Mouse (Mus musculus) heart, embryonic 15.5 days (tissue): ENCODE measurements at regions not wholly inside any gene's neighbourhood (a gene's known extent, or its start where the extent isn't known, plus 50 kb on each side); places are given as distances from the start of the nearest gene placed in this dataset.

Experiments used
- ATAC-seq: fragments of 200-750 bp; cut with Nextera tagmentation; replicated peaks from 2 replicates; pipeline ENCODE4 v1.8.0; 2017; ENCODE audit warnings: low read depth, moderate TSS enrichment; ENCODE audit not compliant: insufficient number of reproducible peaks, insufficient read depth, low FRiP score
- H3K27ac ChIP-seq: fragments of 300-500 bp; sonication (generic); 2 replicates; pipeline ENCODE4 v1.5.1; 2015; ENCODE audit warnings: mild to moderate bottlenecking, inconsistent platforms
- H3K27me3 ChIP-seq: fragments of 300-500 bp; sonication (generic); 2 replicates; pipeline ENCODE4 v1.6.1; 2015; ENCODE audit warnings: inconsistent platforms
- H3K36me3 ChIP-seq: fragments of 300-500 bp; sonication (generic); 2 replicates; pipeline ENCODE4 v1.6.1; 2015; ENCODE audit warnings: mild to moderate bottlenecking, inconsistent platforms
- H3K4me1 ChIP-seq: fragments of 300-500 bp; sonication (generic); replicated peaks from 2 replicates; pipeline ENCODE4 v1.6.1; 2015; ENCODE audit warnings: inconsistent platforms
- H3K4me2 ChIP-seq: fragments of 300-500 bp; sonication (generic); 2 replicates; pipeline ENCODE4 v1.6.1; 2015; ENCODE audit warnings: inconsistent platforms, mild to moderate bottlenecking, moderate library complexity
- H3K4me3 ChIP-seq: fragments of 300-500 bp; sonication (generic); 2 replicates; pipeline ENCODE4 v1.5.1; 2015; ENCODE audit warnings: mild to moderate bottlenecking, inconsistent platforms
- H3K9ac ChIP-seq: fragments of 300-500 bp; sonication (generic); 2 replicates; pipeline ENCODE4 v1.6.1; 2015; ENCODE audit warnings: mild to moderate bottlenecking, inconsistent platforms
- H3K9me3 ChIP-seq: fragments of 300-500 bp; sonication (generic); replicated peaks from 2 replicates; pipeline ENCODE4 v1.6.1; 2016; ENCODE audit warnings: inconsistent platforms
- WGBS: fragments of 180-500 bp; shearing (Covaris S2); methylation state at CpG from one replicate; pipeline ENCODE4 v1.1.7; 2015; ENCODE audit warnings: mixed read lengths; 5-methylcytosine and 5-hydroxymethylcytosine counted together

DNA sequence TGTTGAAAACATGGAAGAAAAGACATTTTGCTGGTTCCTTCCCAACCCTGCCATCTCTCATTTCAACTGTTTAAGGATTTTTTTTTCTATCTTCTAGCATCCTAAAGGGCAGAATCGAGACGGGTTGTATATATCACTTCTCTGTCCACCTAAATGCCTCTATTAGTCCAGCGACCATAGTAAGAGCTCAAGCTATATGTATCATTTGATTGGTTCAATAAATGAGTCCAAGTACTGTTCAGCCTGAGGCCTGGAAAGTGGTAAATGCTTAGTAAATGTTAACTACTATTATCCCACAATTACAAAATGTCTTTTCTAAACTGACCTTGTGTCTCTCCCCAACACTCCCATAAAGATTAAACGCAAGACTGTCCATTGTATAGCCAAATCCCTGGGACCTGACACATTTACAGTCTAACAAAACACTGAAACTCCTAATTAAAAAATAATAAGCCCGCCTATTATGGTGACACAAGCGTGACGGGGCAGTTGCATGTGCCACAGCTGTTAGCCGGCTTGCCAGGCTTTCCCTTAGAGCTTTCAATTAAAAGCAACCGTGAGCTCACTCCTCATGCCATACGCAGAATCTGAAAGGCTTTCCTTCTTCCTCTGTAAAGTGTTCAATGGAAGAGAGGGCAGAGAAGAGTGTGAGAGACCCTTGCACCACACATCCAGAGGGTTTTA is 336.7 kb upstream of the Tenm4 start:
- H3K27ac ChIP-seq = no peak overlapping the region
- no peaks in the 10 kb centered on the region for H3K27me3 ChIP-seq
- no peaks in the 10 kb centered on the region for H3K9me3 ChIP-seq
- H3K9ac ChIP-seq = no peak overlapping the region
- no peak overlapping the region for H3K4me2 ChIP-seq
- WGBS = 84% methylated on average over 10 of the region's 10 CpGs
- H3K4me3 ChIP-seq = no peak overlapping the region
- peaks cover 11% of the 10 kb centered on the region for H3K4me1 ChIP-seq
- no peak for ATAC-seq
- no peaks in the 10 kb centered on the region for H3K36me3 ChIP-seq

DNA sequence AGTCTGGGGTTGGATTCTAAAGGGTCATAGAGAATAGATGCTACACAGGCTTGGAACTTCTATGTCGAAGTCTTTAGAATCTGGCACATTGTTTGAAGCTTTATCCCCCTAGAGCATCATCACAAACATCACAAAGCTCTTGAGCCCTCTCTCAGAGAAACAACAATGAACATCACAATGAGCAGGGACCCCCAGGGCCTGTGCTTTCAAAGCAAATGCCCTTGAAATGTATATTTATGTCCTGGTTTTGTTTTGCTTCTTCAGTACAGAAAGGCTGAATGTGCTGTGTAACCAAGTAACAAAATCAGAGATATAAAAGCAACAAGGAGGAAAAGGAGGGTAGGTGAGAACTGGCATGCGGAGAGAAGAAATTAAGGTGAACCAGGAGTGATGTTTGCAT is 330.6 kb upstream of the Tenm4 start:
- ATAC-seq = no peak
- Histone ChIP-seq H3K4me3 (no peak overlapping the region), H3K4me1 (peaks cover 4% of the 10 kb centered on the region; the same call in 1 of the 2 replicates), H3K4me2 (no peak overlapping the region), H3K9ac (no peak overlapping the region), H3K27me3 (no peaks in the 10 kb centered on the region), H3K27ac (no peak overlapping the region), H3K9me3 (no peaks in the 10 kb centered on the region), H3K36me3 (no peaks in the 10 kb centered on the region)
- WGBS = 69% methylated on average over 2 of the region's 2 CpGs

DNA sequence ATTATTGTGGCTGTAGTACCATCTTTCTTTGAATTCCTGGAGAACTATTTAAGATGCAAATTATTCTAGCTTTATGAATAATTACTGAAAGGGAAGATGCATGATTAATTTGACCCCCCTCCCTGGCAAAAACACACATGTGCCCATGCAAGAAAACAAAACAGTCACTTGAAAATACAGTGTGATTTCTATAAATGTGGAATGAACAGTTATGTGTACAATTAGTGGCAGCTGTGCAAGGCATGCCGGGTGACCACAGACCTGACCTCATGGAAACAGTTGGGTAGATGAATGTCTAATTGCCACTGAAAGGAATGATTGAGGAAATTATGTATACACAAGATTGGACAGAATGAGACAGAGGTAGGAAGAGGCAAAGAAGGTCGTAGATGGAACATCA is 321.2 kb upstream of the Tenm4 start:
- WGBS = 78% methylated on average over 2 of the region's 2 CpGs
- ATAC-seq = no peak
- H3K4me3 ChIP-seq = no peak overlapping the region
- H3K4me1 ChIP-seq = no peaks in the 10 kb centered on the region
- no peak overlapping the region for H3K27ac ChIP-seq
- H3K9ac ChIP-seq = no peak overlapping the region
- no peaks in the 10 kb centered on the region for H3K36me3 ChIP-seq
- H3K27me3 ChIP-seq = no peaks in the 10 kb centered on the region
- no peaks in the 10 kb centered on the region for H3K9me3 ChIP-seq
- H3K4me2 ChIP-seq = no peak overlapping the region

DNA sequence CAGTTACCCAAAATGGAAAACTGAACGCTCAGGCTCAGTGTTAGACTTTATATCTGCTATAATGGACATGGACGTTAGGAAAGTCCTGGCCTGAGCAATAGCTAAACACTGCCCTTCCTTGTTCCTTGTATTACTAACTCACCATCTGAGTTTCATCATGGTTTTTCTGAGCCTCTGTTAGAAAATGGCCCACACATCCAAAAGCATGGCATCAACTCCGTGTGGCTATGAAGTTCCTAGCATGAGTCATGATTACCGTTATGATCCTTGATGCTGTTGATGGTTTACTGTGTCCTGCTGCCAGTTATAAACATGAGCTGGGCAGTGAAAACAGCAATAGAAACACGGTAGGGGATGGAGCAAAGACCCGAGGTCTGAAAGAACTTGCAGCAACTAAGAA is 318.4 kb upstream of the Tenm4 start:
- Histone ChIP-seq H3K9ac (no peak overlapping the region), H3K4me1 (no peaks in the 10 kb centered on the region), H3K27ac (no peak overlapping the region), H3K4me3 (no peak overlapping the region), H3K36me3 (no peaks in the 10 kb centered on the region), H3K27me3 (no peaks in the 10 kb centered on the region), H3K4me2 (no peak overlapping the region), H3K9me3 (no peaks in the 10 kb centered on the region)
- no peak for ATAC-seq
- WGBS = 74% methylated on average over 6 of the region's 6 CpGs

DNA sequence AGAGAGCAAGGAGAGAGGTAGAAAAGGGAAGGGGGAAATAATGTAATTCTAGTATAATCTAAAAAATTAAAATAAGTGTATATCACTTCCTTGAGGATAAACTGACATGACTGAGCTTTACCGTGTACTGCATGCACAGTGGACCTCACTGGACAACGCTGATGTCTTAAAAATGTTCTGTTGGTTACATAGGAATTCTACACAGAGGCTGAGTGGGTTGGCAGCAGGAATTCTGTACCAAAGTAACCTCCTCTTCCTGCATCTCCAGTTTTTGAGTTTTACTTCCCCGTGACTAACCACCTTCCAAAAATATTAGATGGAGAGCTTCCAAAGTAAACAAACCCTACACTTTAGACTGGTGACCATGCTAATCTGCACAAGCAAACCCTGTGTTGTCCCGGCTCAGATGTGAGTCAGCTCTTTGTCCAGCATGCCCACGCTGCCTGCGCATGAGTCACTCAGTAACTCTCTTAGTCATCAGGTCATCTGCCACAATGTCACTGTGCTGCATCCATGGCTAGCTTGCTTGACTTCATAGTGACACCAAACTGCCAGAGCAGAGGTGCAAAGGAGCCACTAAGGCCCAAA is 317.7 kb upstream of the Tenm4 start:
- no peak overlapping the region for H3K4me3 ChIP-seq
- no peak overlapping the region for H3K4me2 ChIP-seq
- ATAC-seq = 0 out of 2 replicates have a peak, but pooled peaks have one; percentile 35
- no peaks in the 10 kb centered on the region for H3K4me1 ChIP-seq
- no peaks in the 10 kb centered on the region for H3K27me3 ChIP-seq
- WGBS = 50% methylated on average over 6 of the region's 6 CpGs
- no peak overlapping the region for H3K9ac ChIP-seq
- H3K27ac ChIP-seq = no peak overlapping the region
- H3K36me3 ChIP-seq = no peaks in the 10 kb centered on the region
- no peaks in the 10 kb centered on the region for H3K9me3 ChIP-seq

DNA sequence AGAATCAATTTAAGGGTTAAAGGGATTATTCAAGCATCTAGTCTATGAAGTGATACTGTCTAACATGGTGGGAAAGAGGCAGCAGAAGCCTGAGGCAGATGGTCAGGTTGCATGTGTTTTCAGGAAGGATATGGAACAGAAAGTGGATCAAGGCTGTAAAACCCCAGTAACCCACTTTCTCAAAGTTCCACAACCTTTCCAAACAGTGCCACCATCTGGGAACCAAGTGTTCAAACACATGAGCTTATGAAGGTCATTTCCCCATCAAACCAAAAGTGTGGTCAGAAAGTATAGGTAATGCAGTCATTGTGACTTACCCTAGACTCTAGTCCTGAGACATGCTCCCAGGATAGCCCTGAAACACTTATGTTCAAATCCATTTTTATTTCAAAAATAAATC is 312.8 kb upstream of the Tenm4 start:
- H3K4me2 ChIP-seq = no peak overlapping the region
- no peaks in the 10 kb centered on the region for H3K36me3 ChIP-seq
- no peak overlapping the region for H3K27ac ChIP-seq
- no peaks in the 10 kb centered on the region for H3K27me3 ChIP-seq
- no peak overlapping the region for H3K4me3 ChIP-seq
- no peaks in the 10 kb centered on the region for H3K4me1 ChIP-seq
- no peak overlapping the region for H3K9ac ChIP-seq
- no peaks in the 10 kb centered on the region for H3K9me3 ChIP-seq
- ATAC-seq = no peak

DNA sequence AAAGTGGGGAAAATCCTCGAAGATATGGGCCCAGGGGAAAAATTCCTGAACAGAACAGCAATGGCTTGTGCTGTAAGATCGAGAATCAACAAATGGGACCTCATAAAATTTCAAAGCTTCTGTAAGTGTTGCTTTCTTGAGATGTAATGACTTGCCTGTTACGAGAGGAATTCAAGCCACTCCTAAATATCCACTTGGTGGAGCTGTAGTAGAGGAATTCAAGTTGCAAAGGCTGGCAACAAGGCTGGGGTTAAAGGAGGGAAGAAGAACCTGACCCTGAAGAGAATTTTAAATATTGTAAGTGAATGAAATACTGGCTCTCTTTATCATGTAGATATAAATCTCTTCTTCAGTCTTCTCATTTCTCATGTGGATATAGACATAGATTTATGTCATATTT is 306.8 kb upstream of the Tenm4 start:
- Histone ChIP-seq H3K4me3 (no peak overlapping the region), H3K9me3 (no peaks in the 10 kb centered on the region), H3K4me2 (no peak overlapping the region), H3K27me3 (no peaks in the 10 kb centered on the region), H3K27ac (no peak overlapping the region), H3K36me3 (no peaks in the 10 kb centered on the region), H3K9ac (no peak overlapping the region), H3K4me1 (no peaks in the 10 kb centered on the region)
- ATAC-seq = no peak
- WGBS = 39% methylated on average over 3 of the region's 3 CpGs

DNA sequence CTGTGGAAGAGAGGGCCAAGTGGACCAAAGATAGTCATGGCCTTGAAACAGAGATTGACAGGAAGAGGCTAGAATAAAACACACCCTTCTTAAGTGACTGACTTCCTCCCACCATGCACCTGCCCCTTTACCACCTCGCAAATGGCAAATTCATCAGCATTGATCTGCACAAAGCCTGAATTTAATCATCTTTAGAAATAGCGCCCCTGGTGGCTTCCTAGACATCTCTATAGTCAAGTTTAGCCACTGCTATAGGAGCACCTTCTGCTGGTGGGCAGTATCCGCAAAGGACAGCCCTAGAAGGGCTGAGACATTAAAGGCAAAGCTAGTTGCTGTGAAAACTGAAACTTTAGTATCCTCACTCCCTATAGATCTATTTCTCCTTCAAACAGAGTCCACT is 305.8 kb upstream of the Tenm4 start:
- no peaks in the 10 kb centered on the region for H3K27me3 ChIP-seq
- no peaks in the 10 kb centered on the region for H3K9me3 ChIP-seq
- H3K36me3 ChIP-seq = no peaks in the 10 kb centered on the region
- ATAC-seq = no peak
- H3K9ac ChIP-seq = no peak overlapping the region
- H3K27ac ChIP-seq = no peak overlapping the region
- WGBS = 45% methylated on average over 3 of the region's 3 CpGs
- H3K4me1 ChIP-seq = no peaks in the 10 kb centered on the region
- no peak overlapping the region for H3K4me2 ChIP-seq
- no peak overlapping the region for H3K4me3 ChIP-seq

DNA sequence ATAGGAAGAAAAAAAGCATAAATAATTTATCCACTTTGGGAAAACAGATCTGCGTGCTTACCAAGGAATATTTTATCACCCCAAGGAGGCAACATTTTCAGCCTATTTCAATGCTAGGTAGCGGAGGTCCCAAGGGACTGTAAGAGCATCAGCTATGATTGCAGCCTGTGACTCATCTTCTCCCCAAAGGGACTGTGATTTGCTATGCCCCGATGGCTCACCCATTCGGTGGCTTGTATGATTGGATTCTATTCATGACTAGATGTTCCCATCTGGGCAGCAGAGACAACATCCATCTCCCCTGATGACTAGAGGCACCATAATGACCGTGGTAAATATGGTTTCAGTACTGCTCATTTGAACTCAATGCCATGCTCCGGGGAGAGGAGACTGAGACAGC is 302.3 kb upstream of the Tenm4 start:
- H3K36me3 ChIP-seq = no peaks in the 10 kb centered on the region
- H3K9me3 ChIP-seq = no peaks in the 10 kb centered on the region
- no peak for ATAC-seq
- H3K9ac ChIP-seq = no peak overlapping the region
- no peaks in the 10 kb centered on the region for H3K27me3 ChIP-seq
- H3K27ac ChIP-seq = no peak overlapping the region
- 80% methylated on average over 6 of the region's 6 CpGs for WGBS
- no peak overlapping the region for H3K4me3 ChIP-seq
- H3K4me2 ChIP-seq = no peak overlapping the region
- no peaks in the 10 kb centered on the region for H3K4me1 ChIP-seq

DNA sequence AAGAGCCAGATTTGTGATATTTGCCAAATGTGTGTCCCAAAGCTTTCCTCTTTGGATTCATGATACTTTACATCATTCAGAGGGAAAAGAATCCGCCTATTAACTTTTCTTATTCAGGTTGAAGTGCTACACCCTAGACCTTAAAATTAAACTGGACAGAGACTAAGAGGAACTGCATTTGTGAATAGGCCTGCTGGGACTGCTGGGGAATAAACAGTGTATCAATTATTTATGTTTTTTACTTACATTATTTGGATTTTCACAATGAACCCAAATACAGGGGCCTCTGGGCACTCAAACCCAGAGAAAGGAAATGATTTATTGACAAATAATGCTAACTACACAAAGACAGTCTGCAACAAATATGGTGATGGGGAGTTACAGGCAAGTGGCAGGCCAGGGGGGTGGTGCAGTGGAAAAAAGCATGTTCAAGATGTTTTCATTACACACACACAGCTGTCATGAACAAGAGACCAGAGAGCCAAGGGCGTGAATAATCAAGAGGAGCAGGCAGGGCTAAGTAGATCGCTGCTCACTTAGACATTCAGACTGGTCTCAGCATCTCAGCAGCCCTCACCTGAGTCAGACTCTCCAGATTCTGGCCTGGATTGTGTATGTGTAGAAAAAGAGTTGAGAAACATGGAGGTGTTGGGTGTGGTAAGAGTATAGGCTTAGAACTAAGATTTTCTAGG is 290.3 kb upstream of the Tenm4 start:
- H3K27me3 ChIP-seq = no peaks in the 10 kb centered on the region
- H3K4me3 ChIP-seq = no peak overlapping the region
- no peaks in the 10 kb centered on the region for H3K4me1 ChIP-seq
- ATAC-seq = no peak
- no peak overlapping the region for H3K4me2 ChIP-seq
- WGBS = 68% methylated on average over 3 of the region's 3 CpGs
- no peak overlapping the region for H3K27ac ChIP-seq
- no peaks in the 10 kb centered on the region for H3K9me3 ChIP-seq
- H3K9ac ChIP-seq = no peak overlapping the region
- no peaks in the 10 kb centered on the region for H3K36me3 ChIP-seq

DNA sequence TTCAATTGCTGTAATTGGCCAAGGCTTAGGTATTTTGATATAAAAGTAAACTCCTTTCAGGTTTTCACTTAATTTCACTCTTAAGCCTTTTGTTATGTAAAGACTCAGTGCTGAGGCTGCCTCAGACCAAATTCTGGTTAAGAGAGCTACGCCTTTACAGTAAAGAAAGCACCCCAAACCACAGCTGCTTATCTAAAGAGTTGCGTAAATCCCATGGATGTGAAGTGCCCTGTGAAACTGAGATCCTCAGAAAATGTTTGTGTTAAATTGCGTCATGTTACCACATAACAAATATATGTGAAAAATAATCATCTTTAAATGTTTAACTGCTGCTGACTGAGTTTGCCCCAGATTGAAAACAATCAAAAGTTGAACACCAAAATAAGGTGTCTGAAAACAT is 269.5 kb upstream of the Tenm4 start:
- no peak for ATAC-seq

More for the DNA sequence above, 269.5 kb upstream of the Tenm4 start:
- Histone ChIP-seq H3K9ac (no peak overlapping the region), H3K4me2 (no peak overlapping the region), H3K27me3 (no peaks in the 10 kb centered on the region), H3K9me3 (no peaks in the 10 kb centered on the region), H3K36me3 (no peaks in the 10 kb centered on the region), H3K27ac (no peak overlapping the region), H3K4me1 (no peaks in the 10 kb centered on the region), H3K4me3 (no peak overlapping the region)
- WGBS = 83% methylated on average over 3 of the region's 3 CpGs
